Mouse (Mus musculus) midbrain, embryonic 14.5 days (tissue): ENCODE measurements at regions not wholly inside any gene's neighbourhood (a gene's known extent, or its start where the extent isn't known, plus 50 kb on each side); places are given as distances from the start of the nearest gene placed in this dataset.
A peak's percentile ranks its signal among the peaks of the same experiment; 100 is the strongest.

Experiments used
- ATAC-seq: fragments of 200-750 bp; cut with Nextera tagmentation; 2 replicates; pipeline ENCODE4 v1.8.0; 2017; ENCODE audit warnings: moderate number of reproducible peaks, moderate library complexity; ENCODE audit not compliant: low FRiP score, low TSS enrichment
- DNase-seq: peaks from one replicate; pipeline ENCODE4 v3.0.0-alpha.2; 2015
- H3K27ac ChIP-seq: fragments of 300-500 bp; sonication (generic); replicated peaks from 2 replicates; pipeline ENCODE4 v1.5.1; 2014; ENCODE audit warnings: mild to moderate bottlenecking, low read depth, low read length, moderate library complexity
- H3K27me3 ChIP-seq: fragments of 300-500 bp; sonication (generic); 2 replicates; pipeline ENCODE4 v1.6.1; 2014; ENCODE audit warnings: low read length, control low read depth, mixed read lengths; ENCODE audit not compliant: control insufficient read depth, insufficient read depth
- H3K36me3 ChIP-seq: fragments of 300-500 bp; sonication (generic); 2 replicates; pipeline ENCODE4 v1.6.1; 2014; ENCODE audit warnings: low read length, control low read depth; ENCODE audit not compliant: control insufficient read depth, insufficient read depth
- H3K4me1 ChIP-seq: fragments of 300-500 bp; sonication (generic); 2 replicates; pipeline ENCODE4 v1.6.1; 2014; ENCODE audit warnings: mild to moderate bottlenecking, antibody characterized with exemption, low read length, control low read depth; ENCODE audit not compliant: control insufficient read depth, insufficient read depth
- H3K4me2 ChIP-seq: fragments of 300-500 bp; sonication (generic); 2 replicates; pipeline ENCODE4 v1.6.1; 2014; ENCODE audit warnings: mild to moderate bottlenecking, low read length, moderate library complexity
- H3K4me3 ChIP-seq: fragments of 300-500 bp; sonication (generic); replicated peaks from 2 replicates; pipeline ENCODE4 v1.5.1; 2014; ENCODE audit warnings: low read depth, low read length
- H3K9ac ChIP-seq: fragments of 300-500 bp; sonication (generic); replicated peaks from 2 replicates; pipeline ENCODE4 v1.6.1; 2014; ENCODE audit warnings: mild to moderate bottlenecking, low read length, moderate library complexity
- H3K9me3 ChIP-seq: fragments of 300-500 bp; sonication (generic); 2 replicates; pipeline ENCODE4 v1.6.1; 2016; ENCODE audit warnings: low read length, control low read depth, mixed read lengths; ENCODE audit not compliant: control insufficient read depth
- WGBS: fragments of 180-500 bp; shearing (Covaris S2); extraction: QIAGEN DNeasy Blood & Tissue Kit; methylation state at CpG from one replicate; pipeline ENCODE4 v1.1.7; 2014; 5-methylcytosine and 5-hydroxymethylcytosine counted together

DNA sequence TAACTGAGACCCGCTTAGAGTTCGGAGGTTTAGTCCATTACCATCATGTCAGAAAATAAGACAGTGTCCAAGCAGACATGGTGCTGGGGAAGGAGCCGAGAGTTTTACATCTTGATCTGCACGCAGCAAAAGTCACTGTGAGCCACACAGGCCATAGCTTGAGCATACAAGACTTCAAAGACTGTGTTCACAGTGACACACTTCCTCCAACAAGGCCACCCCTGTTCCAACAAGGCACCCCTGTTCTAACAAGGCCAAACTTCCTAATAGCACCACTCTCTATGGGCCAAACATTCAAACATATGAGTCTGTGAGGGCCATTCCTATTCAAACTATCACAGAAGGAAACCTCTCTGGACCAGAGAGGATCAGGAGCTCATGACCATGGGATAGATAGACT is 171.5 kb upstream of the Kif2a start:
- Histone ChIP-seq H3K4me1 (no peaks in the 10 kb centered on the region), H3K4me3 (no peak overlapping the region), H3K27ac (no peak overlapping the region), H3K36me3 (no peaks in the 10 kb centered on the region), H3K9ac (no peak overlapping the region), H3K4me2 (no peak overlapping the region), H3K27me3 (no peaks in the 10 kb centered on the region), H3K9me3 (peaks cover 3% of the 10 kb centered on the region; the same call in 1 of the 2 replicates)
- DNase-seq (no peak), ATAC-seq (no peak)
- 84% methylated on average over 4 of the region's 4 CpGs for WGBS

GRCm38 (mm10) chr13:107187258-107187878 is 165.4 kb upstream of the Kif2a start:
- H3K4me2 ChIP-seq = no peak overlapping the region
- H3K9ac ChIP-seq = no peak overlapping the region
- H3K27me3 ChIP-seq = no peaks in the 10 kb centered on the region
- H3K27ac ChIP-seq = peak overlapping the region; percentile 37; the same call in 1 of the 2 replicates
- DNase-seq (peak; percentile 31), ATAC-seq (no peak)
- no peak overlapping the region for H3K4me3 ChIP-seq
- H3K4me1 ChIP-seq = no peaks in the 10 kb centered on the region
- H3K9me3 ChIP-seq = no peaks in the 10 kb centered on the region
- H3K36me3 ChIP-seq = no peaks in the 10 kb centered on the region
- WGBS = 69% methylated on average over 11 of the region's 11 CpGs

DNA sequence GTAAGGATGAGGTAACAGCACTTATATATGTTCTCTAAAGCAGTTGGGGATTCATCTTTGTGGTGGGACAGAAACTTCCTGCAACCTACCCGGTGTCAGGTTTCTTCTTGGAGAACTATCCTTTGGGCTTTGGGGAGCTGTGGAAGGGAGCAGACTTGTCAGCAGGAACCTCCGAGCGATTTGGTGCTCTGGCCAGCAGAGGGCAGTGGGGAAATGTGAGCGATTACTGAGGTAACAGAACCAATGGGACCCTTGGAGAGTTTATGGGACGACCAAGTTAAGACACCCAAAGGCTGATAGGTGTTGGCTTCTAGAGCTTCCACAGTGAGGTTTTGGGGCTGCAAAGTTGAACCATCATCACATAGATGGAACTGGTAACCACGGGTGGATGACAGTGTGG is 160.6 kb upstream of the Kif2a start:
- Histone ChIP-seq H3K4me3 (no peak overlapping the region), H3K4me1 (no peaks in the 10 kb centered on the region), H3K27ac (no peak overlapping the region), H3K36me3 (no peaks in the 10 kb centered on the region), H3K27me3 (no peaks in the 10 kb centered on the region), H3K4me2 (no peak overlapping the region), H3K9ac (no peak overlapping the region), H3K9me3 (no peaks in the 10 kb centered on the region)
- 19% methylated on average over 6 of the region's 6 CpGs for WGBS
- DNase-seq = peak; percentile 80
- no peak for ATAC-seq

- no peaks in the 10 kb centered on the region for H3K9me3 ChIP-seq
- no peaks in the 10 kb centered on the region for H3K27me3 ChIP-seq
- DNase-seq (no peak), ATAC-seq (no peak)
- no peak overlapping the region for H3K27ac ChIP-seq
- no peaks in the 10 kb centered on the region for H3K36me3 ChIP-seq
- no peaks in the 10 kb centered on the region for H3K4me1 ChIP-seq
- no peak overlapping the region for H3K4me2 ChIP-seq
- H3K4me3 ChIP-seq = no peak overlapping the region
- WGBS = 78% methylated on average over 5 of the region's 5 CpGs
- H3K9ac ChIP-seq = no peak overlapping the region
Measured at GRCm38 (mm10) chr13:107179551-107179950, 157.6 kb upstream of the Kif2a start.

DNA sequence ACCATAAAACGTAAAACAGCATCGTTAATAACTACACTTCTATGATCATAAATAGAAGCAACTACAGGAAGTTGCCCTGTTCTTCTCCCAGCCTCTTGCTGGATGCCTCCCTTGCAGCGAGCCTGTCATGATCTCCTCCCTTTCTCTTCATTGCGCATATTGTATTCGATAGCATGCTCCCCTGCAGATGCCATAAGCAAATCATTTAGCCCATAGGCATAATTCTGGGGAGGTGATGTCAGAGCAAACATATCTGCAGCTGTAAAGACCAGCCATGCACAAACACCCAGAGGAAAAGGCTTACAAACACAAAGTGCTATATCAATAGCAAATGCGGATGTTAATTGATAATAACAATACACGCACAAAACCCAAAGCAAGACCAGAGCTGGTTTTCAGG is 155.7 kb upstream of the Kif2a start:
- H3K4me2 ChIP-seq = no peak overlapping the region
- no peak overlapping the region for H3K9ac ChIP-seq
- ATAC-seq = no peak
- H3K27ac ChIP-seq = no peak overlapping the region
- no peaks in the 10 kb centered on the region for H3K9me3 ChIP-seq
- no peak overlapping the region for H3K4me3 ChIP-seq
- DNase-seq = no peak
- no peaks in the 10 kb centered on the region for H3K27me3 ChIP-seq
- 82% methylated on average over 7 of the region's 7 CpGs for WGBS
- no peaks in the 10 kb centered on the region for H3K36me3 ChIP-seq
- H3K4me1 ChIP-seq = no peaks in the 10 kb centered on the region

- 91% methylated on average over 4 of the region's 4 CpGs for WGBS
- H3K4me3 ChIP-seq = no peak overlapping the region
- no peaks in the 10 kb centered on the region for H3K9me3 ChIP-seq
- no peak overlapping the region for H3K27ac ChIP-seq
- no peaks in the 10 kb centered on the region for H3K36me3 ChIP-seq
- H3K4me2 ChIP-seq = no peak overlapping the region
- ATAC-seq (no peak), DNase-seq (no peak)
- H3K9ac ChIP-seq = no peak overlapping the region
- H3K27me3 ChIP-seq = no peaks in the 10 kb centered on the region
- H3K4me1 ChIP-seq = no peaks in the 10 kb centered on the region
Measured at GRCm38 (mm10) chr13:107175891-107176290, 154.0 kb upstream of the Kif2a start.

- H3K9me3 ChIP-seq = no peaks in the 10 kb centered on the region
- peak overlapping the region; percentile 76 for H3K27ac ChIP-seq
- H3K4me3 ChIP-seq = peak overlapping the region; percentile 35
- H3K9ac ChIP-seq = peak overlapping the region; percentile 55
- DNase-seq = peak; percentile 80
- peak; percentile 78; the same call in 1 of the 2 replicates for ATAC-seq
- WGBS = 3% methylated on average over 15 of the region's 15 CpGs
- peaks cover 15% of the 10 kb centered on the region; the same call in 1 of the 2 replicates for H3K4me1 ChIP-seq
- H3K27me3 ChIP-seq = no peaks in the 10 kb centered on the region
- peak overlapping the region; percentile 68 for H3K4me2 ChIP-seq
- H3K36me3 ChIP-seq = no peaks in the 10 kb centered on the region
Measured at GRCm38 (mm10) chr13:107168599-107169149, 146.7 kb upstream of the Kif2a start.

DNA sequence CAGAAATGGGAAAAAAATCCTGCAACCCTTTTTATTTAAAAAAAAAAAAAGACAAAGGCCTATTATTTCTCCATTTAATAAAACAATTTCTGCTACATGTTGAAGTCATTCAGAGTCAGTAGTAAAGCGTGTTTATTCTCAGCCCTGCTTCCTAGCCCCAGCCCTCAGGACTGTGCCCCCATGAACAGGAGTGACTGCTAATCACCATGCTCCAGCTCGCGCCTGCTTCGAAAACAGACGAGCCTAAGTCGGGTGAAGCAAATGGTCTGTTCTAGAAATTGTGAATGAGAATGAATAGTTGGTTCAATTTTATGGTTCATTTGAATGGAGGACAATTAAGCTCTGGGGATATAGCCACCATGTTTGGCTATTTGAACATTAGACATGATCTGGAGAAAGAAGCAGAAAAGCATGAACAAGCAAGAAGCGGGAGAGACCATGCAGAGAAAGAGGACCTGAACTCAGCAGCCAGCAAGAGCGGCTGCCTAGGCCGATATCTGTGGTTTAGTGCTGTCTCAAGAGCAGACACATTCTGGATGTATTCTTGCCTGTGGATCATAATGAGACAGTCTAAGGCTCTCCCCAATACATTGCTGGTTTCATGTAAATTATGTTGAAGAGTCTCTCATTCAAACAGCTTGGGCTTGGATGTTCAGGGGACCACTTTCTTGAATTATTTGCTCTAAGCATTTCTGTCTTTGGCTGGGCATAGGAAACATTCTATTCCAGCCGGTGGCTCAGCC is 146.1 kb upstream of the Kif2a start:
- H3K9me3 ChIP-seq = no peaks in the 10 kb centered on the region
- H3K9ac ChIP-seq = peak overlapping the region; percentile 55
- ATAC-seq (peak; percentile 48; the same call in 1 of the 2 replicates), DNase-seq (peak; percentile 56)
- H3K27ac ChIP-seq = peak overlapping the region; percentile 76
- no peaks in the 10 kb centered on the region for H3K36me3 ChIP-seq
- peak overlapping the region; percentile 68 for H3K4me2 ChIP-seq
- 48% methylated on average over 10 of the region's 10 CpGs for WGBS
- peaks cover 15% of the 10 kb centered on the region; the same call in 1 of the 2 replicates for H3K4me1 ChIP-seq
- H3K27me3 ChIP-seq = no peaks in the 10 kb centered on the region
- peak overlapping the region; percentile 35 for H3K4me3 ChIP-seq
